In genomic region chr2:34260653-34261076, GRCm38 (mm10) we compare ENCODE assay signal across 13 mouse cellular contexts.
DNase-seq lines count a peak whose midpoint lies in the region; ATAC-seq and TF ChIP-seq lines count a peak whose summit lies in the region.
"Had no signal": no experiment of that assay in that cellular context is flagged by ENCODE, and none has a peak within 500 bp of the region (broad histone marks: within the 10 kb centered on the region; RNA-seq: fewer than 3 reads in every experiment).

No protein-coding gene starts in this region.

- peaks cover 3% of the 10 kb centered on the region; the same call in 1 of the 2 replicates for H3K36me3 ChIP-seq in embryonic facial prominence, embryonic 10.5 days (replicated peaks)
- H3K36me3 ChIP-seq in hindbrain, embryonic 16.5 days (ENCODE audit: control insufficient read depth, insufficient read depth, low read length) = no peaks in the 10 kb centered on the region
- no peaks in the 10 kb centered on the region for H3K36me3 ChIP-seq in stomach, postnatal 0 days (ENCODE audit: control insufficient read depth, insufficient read depth, low read length)
- H3K36me3 ChIP-seq: heart, embryonic 15.5 days; stomach, embryonic 15.5 days had no signal

- WGBS in embryonic facial prominence, embryonic 10.5 days = 40% methylated on average over 4 of the region's 4 CpGs
- 17% methylated on average over 4 of the region's 4 CpGs for WGBS in hindbrain, embryonic 16.5 days
- 35% methylated on average over 4 of the region's 4 CpGs for WGBS in olfactory bulb, adult 2 months
- WGBS in stomach, postnatal 0 days = 68% methylated on average over 4 of the region's 4 CpGs

- no peak for TF ChIP-seq EP300 in stomach, postnatal 0 days (optimal IDR thresholded peaks at IDR 0.05)

- no peak overlapping the region for H3K4me3 ChIP-seq in embryonic facial prominence, embryonic 10.5 days
- H3K4me3 ChIP-seq in hindbrain, embryonic 16.5 days (ENCODE audit: low read length) = no peak overlapping the region
- no peak overlapping the region for H3K4me3 ChIP-seq in olfactory bulb, adult 2 months (ENCODE audit: insufficient read depth, low read depth, low read length)
- H3K4me3 ChIP-seq in stomach, postnatal 0 days (ENCODE audit: low read depth, low read length) = no peak overlapping the region
- H3K4me3 ChIP-seq: heart, embryonic 15.5 days; stomach, embryonic 15.5 days had no signal

- no peak overlapping the region for H3K9ac ChIP-seq in hindbrain, embryonic 16.5 days (ENCODE audit: low read depth, low read length)
- H3K9ac ChIP-seq in stomach, postnatal 0 days (ENCODE audit: low read length) = no peak overlapping the region
- H3K9ac ChIP-seq: heart, embryonic 15.5 days; stomach, embryonic 15.5 days had no signal

- no peaks in the 10 kb centered on the region for H3K9me3 ChIP-seq in embryonic facial prominence, embryonic 10.5 days
- H3K9me3 ChIP-seq in hindbrain, embryonic 16.5 days (ENCODE audit: control insufficient read depth, low read length) = no peaks in the 10 kb centered on the region
- H3K9me3 ChIP-seq in stomach, postnatal 0 days (ENCODE audit: control insufficient read depth, low read length) = no peaks in the 10 kb centered on the region
- H3K9me3 ChIP-seq: heart, embryonic 15.5 days; stomach, embryonic 15.5 days had no signal

- peak; percentile 34; the same call in 1 of the 2 replicates for ATAC-seq in hindbrain, embryonic 16.5 days
- ATAC-seq in erythroblast, adult 5-6 weeks (replicated peaks; ENCODE audit: low FRiP score, poor library complexity, severe bottlenecking) = no peak
- ATAC-seq in stomach, postnatal 0 days (ENCODE audit: low FRiP score, low TSS enrichment) = no peak
- ATAC-seq: inflammation-experienced regulatory T-cells, adult 6 months had no signal

- peaks cover 33% of the 10 kb centered on the region for H3K4me1 ChIP-seq in embryonic facial prominence, embryonic 10.5 days
- H3K4me1 ChIP-seq in hindbrain, embryonic 16.5 days (ENCODE audit: control insufficient read depth, insufficient read depth, low read depth, low read length) = peaks cover 4% of the 10 kb centered on the region
- H3K4me1 ChIP-seq in olfactory bulb, adult 2 months (ENCODE audit: control insufficient read depth, insufficient read depth, low read length) = 0 out of 2 replicates have a peak, but pooled peaks cover 4% of the 10 kb centered on the region
- H3K4me1 ChIP-seq in stomach, postnatal 0 days (replicated peaks; ENCODE audit: control insufficient read depth, insufficient read depth) = no peaks in the 10 kb centered on the region

- no peak overlapping the region for H3K27ac ChIP-seq in embryonic facial prominence, embryonic 10.5 days (replicated peaks)
- no peak overlapping the region for H3K27ac ChIP-seq in hindbrain, embryonic 16.5 days (ENCODE audit: low read depth, low read length)
- H3K27ac ChIP-seq in olfactory bulb, adult 2 months (ENCODE audit: insufficient read depth, low read depth, low read length) = 0 out of 2 replicates have a peak overlapping the region, but pooled peaks have one; percentile 40
- H3K27ac ChIP-seq in stomach, postnatal 0 days (replicated peaks) = no peak overlapping the region
- H3K27ac ChIP-seq: heart, embryonic 15.5 days; stomach, embryonic 15.5 days had no signal

- no peaks in the 10 kb centered on the region for H3K27me3 ChIP-seq in embryonic facial prominence, embryonic 10.5 days (replicated peaks; ENCODE audit: low read depth, poor library complexity, severe bottlenecking)
- no peaks in the 10 kb centered on the region for H3K27me3 ChIP-seq in hindbrain, embryonic 16.5 days (replicated peaks; ENCODE audit: control insufficient read depth, insufficient read depth, low read length)
- H3K27me3 ChIP-seq in stomach, postnatal 0 days (ENCODE audit: control insufficient read depth, insufficient read depth, low read length) = no peaks in the 10 kb centered on the region
- H3K27me3 ChIP-seq: heart, embryonic 15.5 days; stomach, embryonic 15.5 days had no signal

- no peak overlapping the region for H3K4me2 ChIP-seq in hindbrain, embryonic 16.5 days (ENCODE audit: low read length)
- no peak overlapping the region for H3K4me2 ChIP-seq in stomach, postnatal 0 days (replicated peaks; ENCODE audit: low read depth)
- H3K4me2 ChIP-seq: heart, embryonic 15.5 days; stomach, embryonic 15.5 days had no signal

- no peak for TF ChIP-seq CTCF in olfactory bulb, adult 2 months (IDR thresholded peaks at IDR 0.05; ENCODE audit: insufficient read depth, low read depth, low read length)
- TF ChIP-seq CTCF in stomach, postnatal 0 days (IDR thresholded peaks at IDR 0.05; ENCODE audit: low read depth) = no peak

- TF ChIP-seq POLR2A in olfactory bulb, adult 2 months (IDR thresholded peaks at IDR 0.05; ENCODE audit: insufficient read depth, low read depth, low read length) = no peak

- DNase-seq in left cerebral cortex, postnatal 4 days = peak; percentile 41
- no peak for DNase-seq in left cerebral cortex, adult 9 months (ENCODE audit: low spot score in 2 of 2)
- peak; percentile 29 for DNase-seq in embryonic facial prominence, embryonic 10.5 days (ENCODE audit: low spot score)
- no peak for DNase-seq in stomach, postnatal 0 days (ENCODE audit: low spot score)
- DNase-seq in cerebellum, postnatal 14 days = no peak
- DNase-seq: gastrocnemius, postnatal 36 days; kidney, postnatal 36 days had no signal

- intact Hi-C loops in left cerebral cortex, postnatal 4 days (cut with DNase I) = no loop called here

Comparison
In these comparisons a context has a peak if more than half of its experiments do, and no peak if none do; other contexts are left out.
1. DNase-seq: peak in left cerebral cortex, postnatal 4 days (single experiment) and embryonic facial prominence, embryonic 10.5 days (single experiment); none in left cerebral cortex, adult 9 months (0 of 2), stomach, postnatal 0 days (single experiment) and cerebellum, postnatal 14 days (0 of 2).